Mouse (Mus musculus): ENCODE results near the gene Plxnc1. TPM values are rescaled to one million over a fixed set of nuclear protein-coding genes. Genes with fewer than 3 reads are reported as not detected.

Plxnc1 gene
- polyA plus RNA-seq, 1 experiment from 2014 or later: 1.8 TPM

DNA sequence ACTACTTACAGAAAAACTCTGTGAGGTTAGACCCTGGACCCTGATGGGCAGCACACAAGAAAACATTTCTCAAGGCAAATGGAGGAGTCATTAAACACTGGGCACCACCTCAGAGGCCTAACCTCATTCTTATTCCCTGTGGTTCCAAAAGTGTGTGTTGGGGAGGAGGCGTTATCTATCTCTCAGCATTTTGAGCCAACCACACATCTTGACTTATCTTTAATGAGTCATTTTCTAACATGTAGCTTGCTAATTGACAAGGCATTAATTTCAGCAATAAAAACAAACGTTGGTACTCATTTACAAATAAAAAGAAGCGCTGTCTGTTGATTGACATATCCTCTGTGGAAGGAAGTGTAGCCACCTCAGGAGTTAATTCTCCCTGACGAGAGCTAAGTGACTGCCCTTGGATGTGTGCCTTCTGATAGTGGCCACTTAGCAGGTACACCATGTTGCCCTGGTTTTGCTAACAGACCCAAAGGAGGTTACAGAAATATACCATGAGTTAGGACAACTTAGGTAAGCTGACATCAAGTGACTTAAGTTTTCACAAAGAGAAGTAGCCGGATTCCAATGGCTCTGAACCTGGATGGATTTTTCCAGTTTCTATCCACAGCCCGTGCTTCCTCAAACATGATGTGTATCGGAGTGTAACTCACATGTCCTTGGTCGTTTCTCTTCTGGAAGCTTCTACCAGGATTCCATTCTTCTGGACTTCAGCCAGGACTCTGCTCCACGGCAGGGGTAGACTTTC is 29.9 kb upstream of the Plxnc1 start:
- no peak for ATAC-seq (ENCODE audit: insufficient number of reproducible peaks, low FRiP score, low TSS enrichment, low read depth)
- 61% methylated on average over 9 of the region's 9 CpGs for WGBS
- H3K4me3 ChIP-seq: no peak overlapping the region
- H3K4me1 ChIP-seq: no peaks in the 10 kb centered on the region
- no peaks in the 10 kb centered on the region for H3K9me3 ChIP-seq
- no peak overlapping the region for H3K27ac ChIP-seq
- H3K4me2 ChIP-seq: no peak overlapping the region
- H3K27me3 ChIP-seq: no peaks in the 10 kb centered on the region
- no peaks in the 10 kb centered on the region for H3K36me3 ChIP-seq
- no peak overlapping the region for H3K9ac ChIP-seq

DNA sequence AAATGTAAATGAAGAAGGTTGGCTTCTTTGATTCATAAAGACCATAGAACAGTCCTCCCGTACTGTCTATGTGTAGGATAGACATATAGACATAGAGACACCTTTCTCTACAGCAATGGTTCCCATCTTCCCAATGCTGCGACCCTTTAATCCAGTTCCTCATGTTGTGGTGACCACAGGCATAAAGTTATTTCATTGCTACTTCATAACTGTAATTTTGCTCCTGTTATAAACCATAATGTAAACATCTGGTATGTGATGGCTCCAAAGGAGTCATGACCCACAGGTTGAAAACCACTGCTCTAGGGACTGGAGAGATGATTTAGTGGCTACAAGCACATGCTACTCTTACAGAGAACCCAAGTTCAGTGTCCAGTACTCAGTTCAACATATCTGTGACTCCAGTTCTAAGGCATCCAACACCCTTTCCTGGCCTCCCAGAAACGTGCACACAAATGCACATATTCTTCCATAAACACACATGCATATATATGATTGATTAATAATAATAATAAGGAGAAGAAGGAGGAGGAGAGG is 27.1 kb upstream of the Plxnc1 start:
- Histone ChIP-seq H3K4me3 (no peak overlapping the region), H3K9ac (no peak overlapping the region), H3K9me3 (no peaks in the 10 kb centered on the region), H3K4me2 (no peak overlapping the region), H3K27ac (no peak overlapping the region), H3K27me3 (no peaks in the 10 kb centered on the region), H3K36me3 (no peaks in the 10 kb centered on the region), H3K4me1 (no peaks in the 10 kb centered on the region)
- 76% methylated on average over 3 of the region's 3 CpGs for WGBS
- no peak for ATAC-seq (ENCODE audit: insufficient number of reproducible peaks, low FRiP score, low TSS enrichment, low read depth)

DNA sequence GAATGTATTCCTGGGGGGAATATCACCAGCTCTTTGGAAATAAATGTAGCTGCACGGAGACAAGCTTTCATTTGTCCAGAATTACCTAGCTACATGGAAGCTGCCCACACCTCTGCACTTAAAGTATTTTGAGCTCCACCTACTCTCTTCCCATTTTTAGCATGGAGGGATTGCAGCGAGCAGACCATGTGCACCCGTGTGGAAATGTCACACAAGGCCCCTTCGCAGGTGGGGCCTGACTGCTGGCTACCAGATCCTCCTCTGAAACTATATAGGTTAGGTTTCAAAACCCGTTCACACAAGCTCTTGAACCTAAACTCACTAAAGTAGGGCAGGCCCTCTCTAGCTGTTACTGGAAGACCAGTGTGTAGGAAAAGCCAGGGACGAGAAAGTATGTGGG is 25.6 kb upstream of the Plxnc1 start:
- 69% methylated on average over 6 of the region's 6 CpGs for WGBS
- no peaks in the 10 kb centered on the region for H3K36me3 ChIP-seq
- H3K27ac ChIP-seq: no peak overlapping the region
- ATAC-seq (ENCODE audit: insufficient number of reproducible peaks, low FRiP score, low TSS enrichment, low read depth): no peak
- H3K4me2 ChIP-seq: no peak overlapping the region
- no peaks in the 10 kb centered on the region for H3K27me3 ChIP-seq
- no peaks in the 10 kb centered on the region for H3K9me3 ChIP-seq
- no peak overlapping the region for H3K4me3 ChIP-seq
- H3K4me1 ChIP-seq: no peaks in the 10 kb centered on the region
- no peak overlapping the region for H3K9ac ChIP-seq

DNA sequence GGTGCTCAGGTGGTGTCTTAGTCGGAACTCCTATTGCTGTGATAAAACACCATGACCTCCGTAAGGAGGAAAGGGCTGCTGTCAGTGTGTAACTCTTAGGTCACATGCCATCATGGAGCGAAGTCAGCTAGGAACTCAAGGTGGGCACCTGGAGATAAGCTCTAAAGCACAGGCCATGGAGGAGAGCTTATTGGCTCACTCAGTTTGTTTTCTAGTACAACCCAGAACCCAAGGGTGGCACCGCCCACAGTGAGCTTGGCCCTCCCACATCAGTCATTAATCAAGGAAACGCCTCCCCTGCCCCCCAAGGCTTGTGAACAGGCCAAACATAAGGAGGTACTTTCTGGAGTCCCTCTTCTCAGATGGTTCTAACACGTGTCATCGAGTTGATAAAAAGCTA is 22.8 kb upstream of the Plxnc1 start:
- Histone ChIP-seq H3K27ac (no peak overlapping the region), H3K4me1 (no peaks in the 10 kb centered on the region), H3K9me3 (no peaks in the 10 kb centered on the region), H3K27me3 (no peaks in the 10 kb centered on the region), H3K4me3 (no peak overlapping the region), H3K36me3 (no peaks in the 10 kb centered on the region), H3K4me2 (no peak overlapping the region), H3K9ac (no peak overlapping the region)
- 79% methylated on average over 7 of the region's 7 CpGs for WGBS
- ATAC-seq (ENCODE audit: insufficient number of reproducible peaks, low FRiP score, low TSS enrichment, low read depth): no peak

DNA sequence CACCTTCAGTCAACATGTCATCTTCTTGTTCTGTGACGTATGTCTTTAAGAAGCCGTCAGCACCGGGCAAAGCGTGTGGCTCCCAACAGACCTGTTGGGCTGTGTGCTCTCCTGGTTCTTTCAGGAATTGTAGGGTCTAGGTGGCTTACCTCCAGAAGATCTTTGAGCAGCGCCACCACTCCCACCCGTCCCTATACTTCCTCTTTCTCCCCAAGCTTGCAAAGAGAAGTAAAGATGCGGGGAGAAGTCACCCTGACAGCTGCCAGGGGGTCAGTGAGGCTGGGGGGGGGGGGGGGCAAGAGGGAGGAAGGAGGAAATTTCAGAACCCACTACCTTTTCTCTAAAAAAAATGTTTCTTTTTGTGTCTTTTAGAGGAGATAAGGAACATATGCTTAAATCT is 22.2 kb upstream of the Plxnc1 start:
- Histone ChIP-seq H3K36me3 (no peaks in the 10 kb centered on the region), H3K4me3 (no peak overlapping the region), H3K4me1 (no peaks in the 10 kb centered on the region), H3K27ac (no peak overlapping the region), H3K4me2 (no peak overlapping the region), H3K27me3 (no peaks in the 10 kb centered on the region), H3K9ac (no peak overlapping the region), H3K9me3 (no peaks in the 10 kb centered on the region)
- whole genome bisulfite sequencing: 87% methylated on average over 7 of the region's 7 CpGs
- ATAC-seq (ENCODE audit: insufficient number of reproducible peaks, low FRiP score, low TSS enrichment, low read depth): no peak

DNA sequence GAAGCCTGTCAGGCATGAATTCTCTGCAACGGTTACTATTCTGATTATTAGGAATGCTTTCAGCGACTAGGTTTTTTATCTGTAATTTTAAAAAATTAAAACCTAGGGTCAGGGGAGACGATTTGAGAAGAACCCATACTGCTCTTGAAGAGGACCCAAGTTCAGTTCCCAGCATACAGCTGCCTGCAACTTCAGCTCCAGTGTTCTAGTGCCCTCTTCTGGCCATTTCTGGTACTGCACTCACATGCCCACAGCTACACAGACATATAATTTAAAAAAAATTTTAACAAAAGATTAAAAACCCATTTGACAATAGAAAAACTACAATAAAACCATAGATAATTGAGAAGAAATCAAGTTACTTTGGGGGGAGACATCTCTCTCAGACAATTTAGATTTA is 20.5 kb upstream of the Plxnc1 start:
- WGBS: 87% methylated on average over 3 of the region's 3 CpGs
- no peak overlapping the region for H3K9ac ChIP-seq
- H3K4me3 ChIP-seq: no peak overlapping the region
- no peaks in the 10 kb centered on the region for H3K36me3 ChIP-seq
- ATAC-seq (ENCODE audit: insufficient number of reproducible peaks, low FRiP score, low TSS enrichment, low read depth): no peak
- no peaks in the 10 kb centered on the region for H3K4me1 ChIP-seq
- H3K4me2 ChIP-seq: no peak overlapping the region
- H3K9me3 ChIP-seq: no peaks in the 10 kb centered on the region
- no peak overlapping the region for H3K27ac ChIP-seq
- no peaks in the 10 kb centered on the region for H3K27me3 ChIP-seq

DNA sequence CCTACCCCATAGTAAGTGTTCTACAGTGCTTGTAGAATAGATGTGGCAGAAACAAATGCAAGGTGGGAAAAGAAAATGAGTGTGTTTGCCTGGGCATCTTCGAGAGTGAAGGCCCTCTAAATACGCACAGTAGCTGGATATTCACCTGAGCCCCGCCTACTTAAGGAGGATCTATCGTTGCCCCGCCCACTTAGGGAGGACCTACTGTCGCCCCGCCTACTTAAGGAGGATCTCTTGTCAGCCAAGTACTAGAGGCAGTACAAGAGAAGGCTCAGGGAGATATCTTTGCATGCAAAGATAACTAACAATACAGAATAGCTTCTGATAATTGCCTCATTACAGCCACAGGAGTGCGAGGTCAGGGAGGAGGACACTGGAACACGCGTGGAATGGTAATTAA is 17.4 kb upstream of the Plxnc1 start:
- H3K4me1 ChIP-seq: no peaks in the 10 kb centered on the region
- 0 out of 2 replicates have a peak, but pooled peaks cover 4% of the 10 kb centered on the region for H3K27me3 ChIP-seq
- no peaks in the 10 kb centered on the region for H3K9me3 ChIP-seq
- no peak overlapping the region for H3K4me2 ChIP-seq
- no peak for ATAC-seq (ENCODE audit: insufficient number of reproducible peaks, low FRiP score, low TSS enrichment, low read depth)
- no peak overlapping the region for H3K27ac ChIP-seq
- 78% methylated on average over 10 of the region's 10 CpGs for WGBS
- H3K9ac ChIP-seq: no peak overlapping the region
- no peak overlapping the region for H3K4me3 ChIP-seq
- no peaks in the 10 kb centered on the region for H3K36me3 ChIP-seq

DNA sequence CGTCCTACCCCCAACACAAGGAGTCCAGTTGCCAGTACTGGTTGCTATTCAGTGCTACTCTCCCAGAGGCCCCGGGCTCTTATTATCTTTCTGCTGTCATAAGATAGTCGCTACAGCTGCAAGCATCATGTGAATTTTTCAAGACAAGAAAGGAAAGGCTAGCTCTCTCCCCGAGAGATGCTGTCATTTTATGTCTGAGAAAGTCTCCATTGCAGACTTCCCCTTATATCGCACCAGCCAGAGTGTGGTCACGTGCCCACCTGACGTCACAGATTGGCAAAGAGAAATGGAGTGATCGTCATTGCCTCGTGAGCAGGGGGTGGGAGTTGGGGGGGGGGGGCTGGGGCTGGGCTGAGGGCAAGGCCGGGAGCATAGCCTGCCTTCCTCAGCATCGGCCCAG is 16.6 kb upstream of the Plxnc1 start:
- H3K9ac ChIP-seq: no peak overlapping the region
- H3K36me3 ChIP-seq: no peaks in the 10 kb centered on the region
- H3K9me3 ChIP-seq: no peaks in the 10 kb centered on the region
- WGBS: 73% methylated on average over 11 of the region's 11 CpGs
- no peaks in the 10 kb centered on the region for H3K4me1 ChIP-seq
- 0 out of 2 replicates have a peak, but pooled peaks cover 4% of the 10 kb centered on the region for H3K27me3 ChIP-seq
- no peak overlapping the region for H3K27ac ChIP-seq
- no peak overlapping the region for H3K4me3 ChIP-seq
- no peak overlapping the region for H3K4me2 ChIP-seq
- no peak for ATAC-seq (ENCODE audit: insufficient number of reproducible peaks, low FRiP score, low TSS enrichment, low read depth)

DNA sequence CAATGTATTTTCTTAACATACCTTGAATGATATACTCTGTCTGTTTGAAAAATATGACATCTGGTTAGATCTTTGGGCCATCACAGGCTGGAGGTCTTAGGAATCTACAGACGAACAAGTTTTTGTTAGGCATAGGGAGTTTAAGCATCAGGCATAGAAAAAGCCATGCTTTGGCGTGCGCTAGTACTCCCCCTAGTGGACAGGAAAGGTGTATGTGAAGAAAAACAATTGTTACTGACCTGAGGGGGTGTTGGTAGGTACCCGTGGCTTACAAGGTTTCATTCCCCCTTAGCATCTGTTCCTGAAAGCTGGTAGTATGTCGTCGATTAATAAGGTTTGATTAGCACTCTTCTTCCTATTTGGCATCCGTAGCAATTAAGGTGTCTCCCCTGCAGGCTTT is 13.7 kb upstream of the Plxnc1 start:
- ATAC-seq (ENCODE audit: insufficient number of reproducible peaks, low FRiP score, low TSS enrichment, low read depth): no peak
- Histone ChIP-seq H3K36me3 (no peaks in the 10 kb centered on the region), H3K4me3 (no peak overlapping the region), H3K27ac (no peak overlapping the region), H3K9me3 (no peaks in the 10 kb centered on the region), H3K4me2 (no peak overlapping the region), H3K4me1 (no peaks in the 10 kb centered on the region), H3K27me3 (0 out of 2 replicates have a peak, but pooled peaks cover 4% of the 10 kb centered on the region), H3K9ac (no peak overlapping the region)
- WGBS: 8% methylated on average over 7 of the region's 7 CpGs

DNA sequence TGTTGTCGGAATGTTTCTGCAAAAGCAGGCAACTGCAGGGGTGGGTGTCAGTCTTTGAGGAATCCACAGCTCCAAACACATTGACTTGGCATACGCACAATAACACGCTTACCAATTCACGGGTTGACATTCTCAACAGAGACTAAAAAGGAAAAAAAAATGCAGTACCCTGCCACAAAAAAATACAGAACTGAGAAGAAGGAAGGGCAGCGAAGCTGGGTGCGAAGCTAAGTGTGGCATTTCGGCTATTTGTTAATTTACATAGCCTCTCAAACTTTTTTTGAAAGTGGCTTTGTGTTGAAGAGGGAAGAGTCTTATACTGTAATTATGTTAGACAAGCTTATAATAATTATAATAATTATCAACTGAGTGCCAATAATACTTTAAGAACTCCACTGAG is 13.1 kb upstream of the Plxnc1 start:
- Histone ChIP-seq H3K9ac (no peak overlapping the region), H3K4me2 (no peak overlapping the region), H3K4me1 (no peaks in the 10 kb centered on the region), H3K36me3 (no peaks in the 10 kb centered on the region), H3K27ac (no peak overlapping the region), H3K4me3 (no peak overlapping the region), H3K27me3 (0 out of 2 replicates have a peak, but pooled peaks cover 4% of the 10 kb centered on the region), H3K9me3 (no peaks in the 10 kb centered on the region)
- no peak for ATAC-seq (ENCODE audit: insufficient number of reproducible peaks, low FRiP score, low TSS enrichment, low read depth)
- WGBS: 89% methylated on average over 7 of the region's 7 CpGs

DNA sequence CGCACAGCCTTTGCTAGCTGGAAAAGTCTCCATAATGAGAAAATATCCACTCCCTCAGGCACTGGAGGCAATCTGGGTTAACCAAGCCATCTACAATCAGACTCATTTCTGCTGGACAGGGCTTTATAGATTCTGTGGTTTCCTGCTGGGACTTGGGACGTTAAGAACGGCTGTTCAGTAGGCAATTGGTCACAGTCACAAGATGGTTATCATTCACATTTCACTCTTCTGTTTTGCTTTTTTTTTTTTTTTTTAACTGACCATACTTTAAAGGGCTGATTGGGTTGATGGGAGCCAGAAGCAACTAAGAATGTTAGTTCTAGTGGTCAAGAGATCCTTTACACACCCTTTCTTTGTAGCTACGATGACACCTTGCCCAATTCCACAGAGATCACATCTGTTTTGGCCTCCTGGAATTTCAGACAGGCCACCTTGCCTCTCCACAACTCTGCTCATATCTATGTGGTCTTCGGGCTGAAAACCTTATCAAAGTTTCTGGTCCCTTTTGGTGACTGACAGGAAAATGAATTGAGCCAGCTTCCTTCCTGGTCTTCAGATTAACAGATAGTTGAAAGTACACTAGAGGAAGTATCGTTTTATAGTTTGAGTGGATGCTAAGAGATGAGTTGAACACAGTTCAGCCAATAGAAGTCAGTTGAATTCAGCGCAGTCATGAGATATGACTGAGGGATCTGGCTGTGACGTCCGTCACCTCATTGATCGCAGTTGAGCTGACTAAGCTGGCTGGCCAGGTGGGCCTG is 3.5 kb upstream of the Plxnc1 start:
- Histone ChIP-seq H3K4me1 (peaks cover 20% of the 10 kb centered on the region), H3K9me3 (no peaks in the 10 kb centered on the region), H3K4me2 (no peak overlapping the region), H3K9ac (no peak overlapping the region), H3K27ac (no peak overlapping the region), H3K36me3 (no peaks in the 10 kb centered on the region), H3K27me3 (peaks cover 36% of the 10 kb centered on the region), H3K4me3 (no peak overlapping the region)
- 75% methylated on average over 10 of the region's 10 CpGs for WGBS
- no peak for ATAC-seq (ENCODE audit: insufficient number of reproducible peaks, low FRiP score, low TSS enrichment, low read depth)

DNA sequence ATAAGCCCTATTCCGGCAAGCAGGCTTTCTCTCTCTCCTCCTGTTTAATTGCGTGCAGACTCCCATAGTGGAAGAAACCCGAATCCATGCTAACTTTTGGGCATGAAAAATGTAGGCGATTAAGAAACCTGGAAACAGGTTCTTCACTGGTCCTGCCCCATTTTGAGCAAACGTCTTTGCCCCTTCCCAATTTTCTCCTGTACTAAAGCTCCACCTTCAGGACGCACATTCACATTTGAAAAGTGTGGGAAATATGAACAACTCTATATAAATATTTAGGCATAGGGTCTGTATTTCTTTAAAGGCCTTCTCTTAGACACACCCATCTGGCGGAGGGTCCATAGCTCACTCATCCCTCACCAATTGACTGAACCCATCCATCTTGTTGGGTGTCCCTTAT is 2.8 kb upstream of the Plxnc1 start:
- Histone ChIP-seq H3K4me2 (no peak overlapping the region), H3K4me3 (no peak overlapping the region), H3K9ac (no peak overlapping the region), H3K4me1 (peaks cover 27% of the 10 kb centered on the region), H3K36me3 (no peaks in the 10 kb centered on the region), H3K9me3 (no peaks in the 10 kb centered on the region), H3K27me3 (peaks cover 43% of the 10 kb centered on the region), H3K27ac (no peak overlapping the region)
- 42% methylated on average over 7 of the region's 7 CpGs for whole genome bisulfite sequencing
- no peak for ATAC-seq (ENCODE audit: insufficient number of reproducible peaks, low FRiP score, low TSS enrichment, low read depth)
